Mouse (Mus musculus) cerebellum, adult 2 months (tissue): ENCODE results near the gene Ppfia4.

Experiments
- CTCF ChIP-seq: fragments of 200-500 bp; IDR thresholded peaks from 2 replicates; pipeline ENCODE4 v1.5.1; 2011; ENCODE audit warnings: low read depth, mild to moderate bottlenecking, control low read depth, low read length, moderate library complexity, borderline replicate concordance; ENCODE audit not compliant: insufficient read depth
- POLR2A ChIP-seq: fragments of 200-500 bp; IDR thresholded peaks from 2 replicates; pipeline ENCODE4 v1.6.1; 2011; ENCODE audit warnings: low read length, control low read depth, borderline replicate concordance; ENCODE audit not compliant: insufficient read depth

GRCm38 (mm10) chr1:134276823-134277222, 55.9 kb downstream of the Ppfia4 start:
- no peak for TF ChIP-seq POLR2A
- TF ChIP-seq CTCF, result no peak
